Mouse (Mus musculus) limb, embryonic 13.5 days (tissue): ENCODE results near the gene BC034090. TPM values are rescaled to one million over a fixed set of nuclear protein-coding genes. Genes with fewer than 3 reads are reported as not detected.

Source experiments
- ATAC-seq: fragments of 200-750 bp; cut with Nextera tagmentation; 2 replicates; pipeline ENCODE4 v1.8.0; 2017; ENCODE audit warnings: low read depth, moderate number of reproducible peaks, moderate TSS enrichment; ENCODE audit not compliant: low FRiP score
- H3K27ac ChIP-seq: fragments of 300-500 bp; sonication (generic); 2 replicates; pipeline ENCODE4 v1.5.1; 2015; ENCODE audit warnings: inconsistent platforms, mild to moderate bottlenecking, moderate library complexity
- H3K27me3 ChIP-seq: fragments of 300-500 bp; sonication (generic); 2 replicates; pipeline ENCODE4 v1.6.1; 2015; ENCODE audit warnings: mild to moderate bottlenecking, inconsistent platforms
- H3K36me3 ChIP-seq: fragments of 300-500 bp; sonication (generic); 2 replicates; pipeline ENCODE4 v1.6.1; 2015; ENCODE audit warnings: inconsistent platforms, mild to moderate bottlenecking, moderate library complexity
- H3K4me1 ChIP-seq: fragments of 300-500 bp; sonication (generic); 2 replicates; pipeline ENCODE4 v1.6.1; 2015; ENCODE audit warnings: inconsistent platforms
- H3K4me2 ChIP-seq: fragments of 300-500 bp; sonication (generic); replicated peaks from 2 replicates; pipeline ENCODE4 v1.6.1; 2015; ENCODE audit warnings: inconsistent platforms, mild to moderate bottlenecking, moderate library complexity
- H3K4me3 ChIP-seq: fragments of 300-500 bp; sonication (generic); 2 replicates; pipeline ENCODE4 v1.5.1; 2015; ENCODE audit warnings: moderate library complexity, mild to moderate bottlenecking, inconsistent platforms
- H3K9ac ChIP-seq: fragments of 300-500 bp; sonication (generic); 2 replicates; pipeline ENCODE4 v1.6.1; 2015; ENCODE audit warnings: mild to moderate bottlenecking, inconsistent platforms
- H3K9me3 ChIP-seq: fragments of 300-500 bp; sonication (generic); 2 replicates; pipeline ENCODE4 v1.6.1; 2016; ENCODE audit warnings: inconsistent platforms
- WGBS: fragments of 180-500 bp; shearing (Covaris S2); methylation state at CpG from one replicate; pipeline ENCODE4 v1.1.7; 2015; 5-methylcytosine and 5-hydroxymethylcytosine counted together
- polyA plus RNA-seq: library from polyadenylated mRNA; unstranded; fragments of >200 nt; fragmentation: Nextera tagmentation; extraction: Ambion mirVana; gene quantifications from 2 replicates; pipeline ENCODE4 v1.2.1, GENCODE M21; 2015

The BC034090 gene
- polyA plus RNA-seq, 1 experiment from 2014 or later, result 9.1 TPM

DNA sequence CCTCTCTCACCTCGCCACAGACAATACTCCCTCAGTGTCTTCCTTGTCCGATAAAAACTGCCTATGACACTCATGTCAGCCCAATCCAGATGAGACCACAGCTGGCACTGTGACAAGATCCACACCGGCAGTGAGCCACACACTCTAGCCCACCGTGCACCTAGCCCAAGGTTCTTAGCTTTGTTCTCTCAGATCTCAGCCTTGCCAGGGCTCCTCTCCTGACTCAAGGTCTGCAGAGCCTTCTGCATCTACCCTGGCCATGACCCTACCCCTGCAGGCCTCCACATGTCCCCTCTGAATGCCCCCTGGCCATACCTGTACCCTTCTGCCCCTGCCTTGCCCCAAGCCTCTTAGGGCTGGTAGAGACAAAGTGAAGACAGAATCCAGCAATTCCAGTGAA, 32.2 kb downstream of the BC034090 start:
- Histone ChIP-seq H3K36me3 (peaks cover 18% of the 10 kb centered on the region), H3K9me3 (no peaks in the 10 kb centered on the region), H3K4me3 (no peak overlapping the region), H3K4me2 (peak overlapping the region; percentile 25; the same call in 1 of the 2 replicates), H3K27ac (peak overlapping the region; percentile 81), H3K27me3 (no peaks in the 10 kb centered on the region), H3K9ac (peak overlapping the region; percentile 53), H3K4me1 (peaks cover 69% of the 10 kb centered on the region)
- ATAC-seq, result peak; percentile 7; the same call in 1 of the 2 replicates
- WGBS, result 43% methylated on average over 4 of the region's 4 CpGs

DNA sequence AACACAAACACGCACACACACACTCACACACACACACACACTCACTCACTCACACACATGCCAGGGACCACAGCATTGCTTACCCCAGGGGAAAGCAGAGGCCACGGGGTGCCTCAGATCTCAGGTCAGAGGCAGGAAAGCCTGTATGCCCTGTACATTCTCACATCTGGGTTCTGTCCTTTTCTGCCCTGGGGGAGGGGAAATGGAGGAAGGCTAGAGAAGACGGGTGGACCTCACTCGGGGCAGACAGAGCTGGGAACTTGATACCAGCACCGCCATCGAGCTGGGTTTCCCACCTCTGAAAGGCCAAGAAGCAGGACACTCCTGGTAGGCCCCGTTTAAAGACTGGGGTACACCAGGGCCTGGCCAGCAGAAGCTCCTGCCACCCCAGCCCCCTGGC, 33.2 kb downstream of the BC034090 start:
- WGBS, result 14% methylated on average over 7 of the region's 7 CpGs
- Histone ChIP-seq H3K9ac (peak overlapping the region; percentile 6; the same call in 1 of the 2 replicates), H3K27me3 (no peaks in the 10 kb centered on the region), H3K4me3 (no peak overlapping the region), H3K4me1 (peaks cover 66% of the 10 kb centered on the region), H3K27ac (no peak overlapping the region), H3K9me3 (no peaks in the 10 kb centered on the region), H3K4me2 (no peak overlapping the region), H3K36me3 (peaks cover 14% of the 10 kb centered on the region)
- no peak for ATAC-seq

DNA sequence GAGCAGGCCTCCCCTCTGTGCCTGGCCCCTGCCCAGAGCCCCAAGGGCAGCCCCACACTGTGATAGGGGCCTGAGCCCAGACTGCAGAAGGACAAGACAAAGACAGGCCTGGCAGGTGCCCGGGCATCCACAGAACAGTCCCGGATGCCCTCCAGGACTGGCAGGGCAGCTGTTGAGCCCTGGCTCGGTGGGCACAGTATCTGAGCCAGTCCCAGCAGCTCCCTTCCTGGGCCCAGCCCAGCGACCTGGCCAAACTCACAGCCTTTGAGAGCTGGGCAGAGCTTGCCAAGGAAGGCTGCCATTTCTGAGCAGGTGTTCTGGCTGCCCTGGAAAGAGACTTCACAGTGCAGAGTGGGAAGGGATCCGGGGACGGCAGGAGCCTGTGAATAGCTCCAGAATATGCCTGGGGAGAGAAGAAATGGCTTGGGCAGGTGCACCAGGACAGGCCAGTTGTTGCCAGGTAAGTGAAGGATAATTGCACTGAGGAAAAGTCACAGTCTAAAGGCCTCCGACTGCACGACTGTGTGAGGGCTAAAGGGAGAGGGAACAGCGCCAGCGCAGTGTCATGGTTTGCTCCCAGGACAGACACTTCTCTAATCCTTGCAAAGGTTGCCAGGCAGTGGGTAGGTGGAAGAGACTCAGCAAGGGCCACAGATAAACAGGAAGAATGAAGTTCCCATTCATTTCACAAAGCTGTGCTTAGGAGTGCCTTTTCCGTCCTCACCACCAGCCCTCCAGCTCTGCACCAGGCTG, 34.1 kb downstream of the BC034090 start:
- H3K27me3 ChIP-seq, result no peaks in the 10 kb centered on the region
- H3K4me2 ChIP-seq, result no peak overlapping the region
- peaks cover 14% of the 10 kb centered on the region for H3K36me3 ChIP-seq
- no peaks in the 10 kb centered on the region for H3K9me3 ChIP-seq
- no peak overlapping the region for H3K4me3 ChIP-seq
- H3K4me1 ChIP-seq, result peaks cover 66% of the 10 kb centered on the region
- WGBS, result 75% methylated on average over 11 of the region's 11 CpGs
- no peak for ATAC-seq
- no peak overlapping the region for H3K27ac ChIP-seq
- no peak overlapping the region for H3K9ac ChIP-seq

DNA sequence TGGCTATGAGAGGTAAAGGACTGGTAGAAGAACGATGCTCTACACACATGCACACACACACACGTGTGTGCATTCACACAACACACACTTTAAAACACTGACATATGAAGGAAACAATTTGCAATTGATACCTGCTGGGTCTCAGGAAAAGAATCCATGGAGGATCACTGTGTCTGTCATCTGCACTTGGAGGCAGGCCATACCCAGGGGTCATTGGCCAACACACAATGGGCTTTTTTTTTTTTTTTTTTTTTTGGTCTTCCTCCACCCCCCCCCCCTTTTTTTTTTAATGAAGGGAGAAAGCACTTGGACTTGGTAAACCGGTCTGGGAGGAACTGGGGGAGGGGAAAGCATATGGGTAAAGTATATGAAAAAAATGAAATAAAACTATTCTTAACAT, 36.4 kb downstream of the BC034090 start:
- no peaks in the 10 kb centered on the region for H3K27me3 ChIP-seq
- peaks cover 23% of the 10 kb centered on the region for H3K36me3 ChIP-seq
- H3K27ac ChIP-seq, result no peak overlapping the region
- H3K4me3 ChIP-seq, result no peak overlapping the region
- peaks cover 58% of the 10 kb centered on the region for H3K4me1 ChIP-seq
- H3K4me2 ChIP-seq, result no peak overlapping the region
- H3K9me3 ChIP-seq, result no peaks in the 10 kb centered on the region
- ATAC-seq, result no peak
- no peak overlapping the region for H3K9ac ChIP-seq
- WGBS, result 70% methylated on average over 3 of the region's 3 CpGs

DNA sequence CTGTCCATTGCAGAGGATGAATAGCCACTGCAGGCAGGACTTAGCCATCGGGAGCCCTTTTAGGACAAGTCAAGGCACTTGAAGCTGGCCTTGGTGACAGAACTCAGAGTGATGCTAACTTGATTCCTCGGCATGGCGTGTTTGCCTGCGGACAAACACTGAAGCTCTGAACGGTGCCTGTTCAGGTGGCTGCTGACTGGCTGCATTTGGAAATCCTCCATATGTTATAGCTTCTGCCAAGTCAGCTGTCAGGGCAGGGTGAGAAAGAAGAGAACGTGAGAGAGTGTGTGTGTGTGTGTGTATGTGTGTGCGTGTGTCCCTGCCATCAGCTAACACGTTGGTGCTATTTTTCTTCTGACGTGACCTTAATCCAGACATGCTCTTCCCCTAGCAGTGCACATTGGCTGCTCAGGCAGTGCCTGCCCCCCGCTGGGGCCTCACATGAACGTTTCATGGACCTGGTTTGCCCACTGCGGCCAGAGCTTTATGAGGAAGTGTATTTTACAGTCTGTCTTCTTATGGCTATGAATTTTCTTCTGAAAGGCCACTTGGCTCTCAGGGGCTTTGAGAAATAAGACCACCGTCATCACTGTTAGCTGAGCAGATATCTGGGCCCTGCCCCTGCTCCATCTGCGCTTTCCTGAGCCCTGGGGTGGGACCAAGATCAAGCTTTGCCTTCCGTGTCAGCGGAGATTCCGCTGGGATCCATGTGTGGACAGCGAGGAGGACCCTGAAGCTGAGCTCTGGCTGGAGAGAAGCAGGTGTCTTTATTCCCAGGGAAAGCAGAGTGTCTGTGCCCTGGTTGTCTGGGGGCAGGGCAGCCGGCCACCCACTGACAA, 38.2 kb downstream of the BC034090 start:
- H3K4me2 ChIP-seq, result no peak overlapping the region
- peaks cover 55% of the 10 kb centered on the region for H3K4me1 ChIP-seq
- peaks cover 41% of the 10 kb centered on the region for H3K36me3 ChIP-seq
- H3K4me3 ChIP-seq, result no peak overlapping the region
- WGBS, result 55% methylated on average over 19 of the region's 19 CpGs
- ATAC-seq, result peak; percentile 42; the same call in 1 of the 2 replicates
- H3K27ac ChIP-seq, result peak overlapping the region; percentile 44
- H3K9ac ChIP-seq, result 0 out of 2 replicates have a peak overlapping the region, but pooled peaks have one; percentile 8
- no peaks in the 10 kb centered on the region for H3K9me3 ChIP-seq
- H3K27me3 ChIP-seq, result no peaks in the 10 kb centered on the region

DNA sequence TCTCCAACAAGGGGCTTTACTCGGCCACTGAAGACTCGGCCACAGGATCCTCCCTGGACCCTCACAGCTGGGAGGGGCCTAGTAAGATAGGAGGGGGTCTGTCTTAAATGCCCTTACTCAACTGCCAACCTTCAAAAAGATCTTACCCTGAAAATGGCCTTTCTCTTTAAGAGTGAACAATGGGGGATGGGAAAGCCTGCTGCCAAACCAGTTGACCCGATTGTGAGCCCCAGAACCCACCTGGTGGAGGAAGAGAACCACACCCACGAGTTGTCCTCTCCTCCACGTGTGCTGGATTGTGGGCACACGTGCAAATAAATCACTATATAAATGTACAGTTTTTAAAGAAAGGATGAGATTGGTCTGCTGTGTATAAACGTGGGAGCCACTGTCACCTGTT, 38.9 kb downstream of the BC034090 start:
- H3K9ac ChIP-seq, result no peak overlapping the region
- H3K4me3 ChIP-seq, result no peak overlapping the region
- H3K4me2 ChIP-seq, result no peak overlapping the region
- H3K9me3 ChIP-seq, result no peaks in the 10 kb centered on the region
- H3K27ac ChIP-seq, result 0 out of 2 replicates have a peak overlapping the region, but pooled peaks have one; percentile 44
- peaks cover 48% of the 10 kb centered on the region for H3K4me1 ChIP-seq
- H3K27me3 ChIP-seq, result no peaks in the 10 kb centered on the region
- ATAC-seq, result no peak
- 45% methylated on average over 7 of the region's 7 CpGs for WGBS
- H3K36me3 ChIP-seq, result peaks cover 48% of the 10 kb centered on the region

DNA sequence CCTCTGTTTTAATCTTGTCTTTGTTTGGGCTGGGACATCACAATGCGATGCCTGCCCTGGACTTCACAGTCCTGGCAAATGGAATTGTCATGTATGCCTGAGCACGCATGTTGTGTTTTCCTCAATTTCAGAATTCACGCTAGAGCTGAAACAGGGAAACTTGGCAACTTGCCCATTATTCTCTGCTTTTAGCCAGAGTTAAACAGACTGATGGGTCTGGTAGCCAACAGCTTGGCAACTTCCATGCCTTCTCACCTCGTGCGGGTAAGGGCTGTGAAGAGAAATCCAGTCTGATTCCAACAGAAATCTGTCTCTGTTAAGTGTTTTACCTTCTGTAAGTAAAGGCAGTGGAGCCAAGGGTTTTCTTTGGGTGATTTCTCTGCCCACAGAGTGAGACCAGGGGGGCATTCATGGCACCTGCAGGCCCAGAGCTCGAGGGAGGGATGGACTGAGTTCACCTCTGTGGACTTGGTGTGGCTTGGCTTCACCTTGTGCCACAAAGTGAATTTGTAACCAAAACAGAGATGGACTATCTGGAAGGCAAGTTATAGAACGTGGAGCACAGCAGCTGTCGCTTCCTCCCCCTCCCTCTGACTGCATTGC, 39.6 kb downstream of the BC034090 start:
- no peak overlapping the region for H3K4me2 ChIP-seq
- H3K36me3 ChIP-seq, result peaks cover 52% of the 10 kb centered on the region
- H3K9ac ChIP-seq, result no peak overlapping the region
- no peak for ATAC-seq
- no peak overlapping the region for H3K4me3 ChIP-seq
- H3K9me3 ChIP-seq, result no peaks in the 10 kb centered on the region
- H3K4me1 ChIP-seq, result peaks cover 46% of the 10 kb centered on the region
- no peaks in the 10 kb centered on the region for H3K27me3 ChIP-seq
- WGBS, result 72% methylated on average over 8 of the region's 8 CpGs
- H3K27ac ChIP-seq, result peak overlapping the region; percentile 64; the same call in 1 of the 2 replicates

DNA sequence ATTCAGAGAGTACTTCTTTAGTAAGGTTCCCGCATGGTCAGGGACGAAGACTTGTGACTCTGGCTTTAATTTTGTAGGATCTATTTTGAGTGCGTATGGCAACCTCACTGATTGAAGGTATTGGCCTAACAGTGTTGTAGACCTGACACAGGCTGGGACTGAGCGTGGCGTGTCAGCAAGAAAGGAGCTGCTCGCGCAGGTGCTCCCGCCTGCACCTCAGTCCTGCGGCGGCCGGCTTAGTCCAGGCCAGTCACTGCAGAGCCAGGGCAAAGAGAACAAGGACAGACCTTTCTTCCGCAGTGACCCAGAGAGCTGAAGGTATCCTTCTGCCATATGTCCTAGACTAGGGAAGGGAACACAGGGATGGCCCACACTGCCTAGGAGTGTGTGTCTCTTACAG, 40.3 kb downstream of the BC034090 start:
- Histone ChIP-seq H3K27me3 (no peaks in the 10 kb centered on the region), H3K36me3 (peaks cover 54% of the 10 kb centered on the region), H3K4me1 (peaks cover 46% of the 10 kb centered on the region), H3K4me3 (no peak overlapping the region), H3K27ac (peak overlapping the region; percentile 64), H3K9ac (no peak overlapping the region), H3K4me2 (no peak overlapping the region), H3K9me3 (no peaks in the 10 kb centered on the region)
- no peak for ATAC-seq
- 90% methylated on average over 12 of the region's 12 CpGs for WGBS

DNA sequence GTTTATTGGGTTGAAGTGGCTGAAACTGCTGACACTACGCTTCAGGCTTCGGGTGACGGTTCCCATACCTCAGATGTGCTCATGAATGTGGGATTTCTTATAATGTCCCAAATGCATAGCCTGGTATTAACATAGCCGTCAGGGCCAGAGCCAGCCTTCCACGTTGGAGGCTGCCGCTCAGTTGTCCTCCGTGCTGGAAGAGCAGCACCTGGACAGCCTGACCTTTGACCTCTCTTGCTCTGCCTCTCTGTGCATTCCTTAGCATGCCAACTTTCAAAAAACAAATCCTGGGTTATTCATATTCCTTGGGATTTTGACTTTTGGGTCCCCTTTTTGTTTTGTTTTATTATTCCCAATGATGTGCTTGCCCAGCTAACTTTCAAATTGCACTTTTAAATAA, 41.1 kb downstream of the BC034090 start:
- H3K9ac ChIP-seq, result no peak overlapping the region
- peaks cover 46% of the 10 kb centered on the region for H3K4me1 ChIP-seq
- no peaks in the 10 kb centered on the region for H3K27me3 ChIP-seq
- no peak overlapping the region for H3K4me2 ChIP-seq
- no peaks in the 10 kb centered on the region for H3K9me3 ChIP-seq
- WGBS, result 74% methylated on average over 7 of the region's 7 CpGs
- no peak overlapping the region for H3K4me3 ChIP-seq
- H3K36me3 ChIP-seq, result peaks cover 61% of the 10 kb centered on the region
- ATAC-seq, result no peak
- no peak overlapping the region for H3K27ac ChIP-seq

DNA sequence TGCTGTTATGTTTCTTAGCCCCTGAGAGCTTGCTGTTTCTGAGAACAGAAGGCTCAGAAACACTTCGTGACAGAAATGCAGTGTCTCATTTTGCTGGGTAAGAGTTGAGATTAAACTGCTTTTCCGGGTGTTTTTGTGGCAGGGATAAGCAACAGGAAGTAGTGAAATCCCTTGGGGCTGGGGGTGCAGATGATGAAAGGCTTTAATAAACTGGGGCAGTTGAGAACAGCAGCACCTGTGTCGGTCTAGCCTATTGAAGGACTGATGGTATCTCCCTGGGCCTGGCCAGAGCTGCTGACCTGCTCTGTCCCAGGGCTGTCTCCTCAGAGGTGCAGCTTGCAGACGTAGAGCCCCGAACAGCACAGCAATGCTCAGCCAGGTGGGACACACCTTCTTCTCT, 41.8 kb downstream of the BC034090 start:
- H3K36me3 ChIP-seq, result peaks cover 63% of the 10 kb centered on the region
- 60% methylated on average over 5 of the region's 5 CpGs for WGBS
- H3K4me3 ChIP-seq, result no peak overlapping the region
- H3K9me3 ChIP-seq, result no peaks in the 10 kb centered on the region
- H3K9ac ChIP-seq, result no peak overlapping the region
- no peak for ATAC-seq
- no peak overlapping the region for H3K27ac ChIP-seq
- no peaks in the 10 kb centered on the region for H3K27me3 ChIP-seq
- no peak overlapping the region for H3K4me2 ChIP-seq
- peaks cover 46% of the 10 kb centered on the region for H3K4me1 ChIP-seq

DNA sequence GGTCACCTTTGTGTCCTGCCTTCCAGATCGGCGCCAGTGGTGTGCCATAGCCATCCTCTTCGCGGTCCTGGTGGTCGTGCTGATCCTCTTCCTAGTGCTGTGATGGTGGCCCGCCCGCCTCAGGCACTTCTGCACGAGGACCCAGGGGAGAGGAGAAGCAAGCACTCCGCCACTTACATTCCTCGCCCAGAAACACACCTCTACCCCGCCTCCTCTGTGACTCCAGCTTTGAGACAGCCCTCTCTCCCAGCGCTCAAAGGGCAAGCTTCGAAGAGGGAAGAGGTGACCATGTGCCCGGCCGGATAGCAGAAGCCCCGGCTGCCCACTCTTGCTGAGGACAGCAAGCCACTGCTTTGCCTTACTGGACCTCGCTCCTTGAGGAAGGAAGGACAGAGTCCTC, 42.3 kb downstream of the BC034090 start:
- no peak for ATAC-seq
- H3K4me2 ChIP-seq, result no peak overlapping the region
- H3K4me3 ChIP-seq, result no peak overlapping the region
- peaks cover 62% of the 10 kb centered on the region for H3K36me3 ChIP-seq
- H3K27ac ChIP-seq, result no peak overlapping the region
- H3K4me1 ChIP-seq, result peaks cover 46% of the 10 kb centered on the region
- no peaks in the 10 kb centered on the region for H3K27me3 ChIP-seq
- no peaks in the 10 kb centered on the region for H3K9me3 ChIP-seq
- H3K9ac ChIP-seq, result no peak overlapping the region
- WGBS, result 75% methylated on average over 17 of the region's 17 CpGs

DNA sequence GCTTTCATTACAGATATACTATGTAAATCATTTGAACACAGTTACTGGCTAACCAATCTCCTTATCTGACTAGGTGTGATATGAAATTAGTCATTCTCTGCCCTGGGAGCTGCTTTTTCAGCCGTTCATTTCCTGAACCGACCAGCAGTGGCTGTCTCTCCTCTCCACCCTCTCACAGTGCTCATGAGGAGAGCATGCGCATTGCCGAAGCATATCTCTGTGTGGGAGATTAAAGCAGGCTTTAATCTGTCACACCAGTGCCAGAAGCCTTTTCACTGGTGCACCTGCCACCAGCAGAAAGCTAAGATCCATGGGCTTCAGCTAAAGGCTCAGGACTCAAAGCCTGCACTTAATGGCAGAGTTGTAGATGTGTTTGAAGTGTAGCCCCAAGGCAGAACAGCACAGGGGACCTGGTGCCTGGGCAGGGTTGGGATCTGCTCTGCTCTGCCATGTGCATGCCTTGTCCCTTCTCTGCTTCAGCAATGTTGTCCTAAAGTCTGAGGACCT, 42.8 kb downstream of the BC034090 start:
- no peak for ATAC-seq
- Histone ChIP-seq H3K4me1 (peaks cover 43% of the 10 kb centered on the region), H3K4me2 (no peak overlapping the region), H3K27me3 (no peaks in the 10 kb centered on the region), H3K9me3 (no peaks in the 10 kb centered on the region), H3K27ac (no peak overlapping the region), H3K9ac (no peak overlapping the region), H3K4me3 (no peak overlapping the region), H3K36me3 (peaks cover 61% of the 10 kb centered on the region)
- WGBS, result 75% methylated on average over 4 of the region's 4 CpGs
